Mouse (Mus musculus) myocyte (in vitro differentiated cells): ENCODE results near the gene Crym.

Experiments used
- E2F4 ChIP-seq: IDR thresholded peaks from one replicate; pipeline ENCODE4 v1.6.1; 2011; ENCODE audit warnings: mild to moderate bottlenecking, control low read depth, moderate library complexity; ENCODE audit not compliant: insufficient read depth
- MAX ChIP-seq: IDR thresholded peaks from one replicate; pipeline ENCODE4 v1.6.1; 2011; ENCODE audit warnings: low read depth, mild to moderate bottlenecking, control low read depth
- MYOG ChIP-seq, 3 experiments: IDR thresholded peaks; one replicate each; pipeline ENCODE4 v1.6.1; 2011; ENCODE audit warnings: control low read depth in 2 of 3, low read depth in 2 of 3, mild to moderate bottlenecking in 2 of 3; ENCODE audit not compliant: insufficient read length in 2 of 3, control insufficient read depth in 1 of 3, insufficient read depth in 1 of 3
- POLR2A ChIP-seq: IDR thresholded peaks from one replicate; pipeline ENCODE4 v1.6.1; 2011; ENCODE audit warnings: low read depth, mild to moderate bottlenecking, control low read depth, moderate library complexity; ENCODE audit not compliant: insufficient read length
- TCF12 ChIP-seq: IDR thresholded peaks from one replicate; pipeline ENCODE4 v1.6.1; 2011; ENCODE audit warnings: mild to moderate bottlenecking, control low read depth; ENCODE audit not compliant: poor library complexity, insufficient read depth, severe bottlenecking
- TCF3 ChIP-seq: IDR thresholded peaks from one replicate; pipeline ENCODE4 v1.6.1; 2011; ENCODE audit warnings: low read depth, control low read depth; ENCODE audit not compliant: insufficient read length

GRCm38 (mm10) chr7:120228541-120228940 lies 26.6 kb upstream of the Crym start:
- no peak for TF ChIP-seq TCF12
- no peak for TF ChIP-seq POLR2A
- TF ChIP-seq MAX = no peak
- TF ChIP-seq E2F4 = no peak
- no peak for TF ChIP-seq MYOG (IDR thresholded peaks at IDR 0.05; ENCODE audit: control insufficient read depth in 1 of 3, insufficient read depth in 1 of 3, insufficient read length in 2 of 3, low read depth in 2 of 3)
- no peak for TF ChIP-seq TCF3
